Comparison of ENCODE assay signal across 9 mouse cellular contexts in the genomic region with DNA sequence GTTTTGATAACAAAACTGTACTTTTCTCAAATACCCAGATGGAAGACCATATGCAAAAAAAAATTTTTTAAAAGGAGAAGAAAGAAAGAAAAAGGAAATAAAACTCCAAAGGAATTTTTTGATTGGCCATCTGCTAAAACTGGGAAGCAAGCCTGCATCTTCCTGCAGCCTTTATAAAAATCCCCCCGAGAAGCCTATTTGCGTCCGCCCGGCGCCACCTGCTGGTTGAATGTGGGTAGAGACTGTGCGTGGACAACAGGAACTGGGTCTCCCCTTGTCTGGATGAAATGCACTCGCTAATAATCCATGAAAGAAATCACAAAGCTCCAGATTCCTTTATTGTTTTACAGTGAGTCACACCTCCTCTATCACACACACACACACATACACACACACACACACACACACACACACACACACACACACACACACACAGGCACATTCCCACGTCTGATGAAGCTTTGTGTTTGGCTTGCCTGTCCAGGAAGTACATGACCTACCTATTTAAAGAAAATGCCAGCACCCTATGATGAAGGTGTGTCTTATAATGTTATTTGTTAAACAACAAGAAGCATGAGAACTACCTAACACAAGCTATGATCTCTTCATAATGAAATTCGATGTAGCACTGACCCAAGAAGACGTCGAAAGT. TPM values are rescaled to one million over a fixed set of nuclear protein-coding genes. Genes with fewer than 3 reads are reported as not detected.
DNase-seq lines count a peak whose midpoint lies in the region; TF ChIP-seq lines count a peak whose summit lies in the region.
"Had no signal": no experiment of that assay in that cellular context is flagged by ENCODE, and none has a peak within 500 bp of the region (broad histone marks: within the 10 kb centered on the region; RNA-seq: fewer than 3 reads in every experiment).

No protein-coding gene starts in this region.

- TF ChIP-seq CTCF in embryonic fibroblast, embryonic 13.5 days (IDR thresholded peaks at IDR 0.05; ENCODE audit: borderline replicate concordance, insufficient read depth, low read length), result peak; percentile 76

- H3K27ac ChIP-seq in ES-E14 (ENCODE audit: insufficient read depth, low read depth, low read length, poor library complexity, severe bottlenecking), result no peak overlapping the region
- no peak overlapping the region for H3K27ac ChIP-seq in embryonic fibroblast, embryonic 13.5 days (ENCODE audit: insufficient read depth, low read length)
- H3K27ac ChIP-seq: lung, embryonic 15.5 days had no signal

- in situ Hi-C loops in ES-E14 (cut with MboI; ENCODE audit: low sequenced_read_pairs in 2 of 2, unreplicated experiment in 2 of 2), result no loop called here

- no peaks in the 10 kb centered on the region for H3K4me1 ChIP-seq in ES-E14 (ENCODE audit: control insufficient read depth in 2 of 2, insufficient read depth in 2 of 2, low read length in 2 of 2, poor library complexity in 1 of 2)
- H3K4me1 ChIP-seq in embryonic fibroblast, embryonic 13.5 days (ENCODE audit: control insufficient read depth, insufficient read depth, low read length), result no peaks in the 10 kb centered on the region
- H3K4me1 ChIP-seq: lung, embryonic 15.5 days had no signal

- no peaks in the 10 kb centered on the region for H3K36me3 ChIP-seq in ES-E14 (ENCODE audit: control insufficient read depth, insufficient read depth, low read length, poor library complexity, severe bottlenecking)
- H3K36me3 ChIP-seq: lung, embryonic 15.5 days had no signal

- no peak overlapping the region for H3K9ac ChIP-seq in ES-E14 (ENCODE audit: insufficient read depth, low read depth, low read length, poor library complexity, severe bottlenecking)
- H3K9ac ChIP-seq: lung, embryonic 15.5 days had no signal

- no peak for TF ChIP-seq POLR2A in embryonic fibroblast, embryonic 13.5 days (IDR thresholded peaks at IDR 0.05; ENCODE audit: low read depth, low read length)

- no peaks in the 10 kb centered on the region for H3K9me3 ChIP-seq in ES-E14 (ENCODE audit: control insufficient read depth, insufficient read depth, low read depth, low read length)
- H3K9me3 ChIP-seq: lung, embryonic 15.5 days had no signal

- peak; percentile 52 for DNase-seq in ES-E14 (ENCODE audit: low read depth, low spot score)
- peak; percentile 82 to 88 for DNase-seq in adrenal gland, postnatal 36 days
- peak; percentile 41 for DNase-seq in heart, postnatal 25 days (ENCODE audit: low spot score)
- peak; percentile 92 to 93 for DNase-seq in layer of hippocampus, postnatal 10 days (ENCODE audit: low spot score in 2 of 2)
- DNase-seq in lung, postnatal 4 days, result peak; percentile 70 to 84
- peak; percentile 45 to 70 for DNase-seq in right cerebral cortex, postnatal 36 days (ENCODE audit: low spot score in 2 of 2)
- DNase-seq in yolk sac, embryonic 10.5 days (ENCODE audit: low spot score), result peak; percentile 13

- intact Hi-C loops in heart, postnatal 25 days (cut with DNase I), result loop anchor here (1.0 kb wide), 2 partner anchors 386 to 391 kb away; no protein-coding TSS in a partner anchor

- H3K4me3 ChIP-seq in ES-E14 (ENCODE audit: insufficient read depth in 1 of 2, low read depth in 1 of 2, low read length in 2 of 2, poor library complexity in 1 of 2, severe bottlenecking in 1 of 2), result no peak overlapping the region
- H3K4me3 ChIP-seq in embryonic fibroblast, embryonic 13.5 days (ENCODE audit: insufficient read depth, low read length), result no peak overlapping the region
- H3K4me3 ChIP-seq: lung, embryonic 15.5 days had no signal

TF ChIP-seq in ES-E14, 5 proteins besides CTCF, POLR2A, EP300 and RAD21:
- TF ChIP-seq MAFK (IDR thresholded peaks at IDR 0.05; ENCODE audit: insufficient read depth, low read depth, low read length), result no peak
- TF ChIP-seq HCFC1 (IDR thresholded peaks at IDR 0.05; ENCODE audit: borderline replicate concordance, insufficient read depth, low read length), result no peak
- no peak for TF ChIP-seq CHD2 (IDR thresholded peaks at IDR 0.05; ENCODE audit: low read depth, low read length)
- no peak for TF ChIP-seq ZNF384 (IDR thresholded peaks at IDR 0.05; ENCODE audit: low read depth, low read length)
- peak; percentile 65; the same call in 1 of the 2 replicates for TF ChIP-seq ZC3H11A (IDR thresholded peaks at IDR 0.05; ENCODE audit: borderline replicate concordance, low read depth, low read length)

RNA-seq across cellular contexts. Expression of gene Ttll11, which starts 49.1 kb away (rescaled TPM):
- total RNA-seq in ES-E14 (2012; rRNA removed), result 0.16 and 0.31 TPM in 2 replicates
- 10 to 100 TPM in 1 of 2 experiments, 1 to 10 TPM in 1; 1.7 to 23.0 TPM for total RNA-seq in adrenal gland, postnatal 36 days (2021)
- polyA plus RNA-seq in embryonic fibroblast, embryonic 13.5 days (2011; ENCODE audit: insufficient read length, low read depth, missing spikeins), result 4.6 and 4.9 TPM in 2 replicates
- total RNA-seq in heart, postnatal 25 days (2021), result 1 to 10 TPM; 1.1 to 1.2 TPM
- total RNA-seq in layer of hippocampus, postnatal 10 days (2021), result 10 to 100 TPM; 14.5 to 15.2 TPM

Comparison
In these comparisons a context has a peak if more than half of its experiments do, and no peak if none do; other contexts are left out.
1. DNase-seq: peak in every context shown above with its lines; median percentile 92 in layer of hippocampus, postnatal 10 days; 85 in adrenal gland, postnatal 36 days; 77 in lung, postnatal 4 days; 58 in right cerebral cortex, postnatal 36 days; 52 in ES-E14; 41 in heart, postnatal 25 days; 13 in yolk sac, embryonic 10.5 days.